Mouse (Mus musculus) cerebellum, adult 18-20 months (tissue): ENCODE data around the gene Mfap3.

ENCODE experiments used
- DNase-seq, 2 experiments: peaks; one replicate each; pipeline ENCODE4 v3.0.0; 2021

Gene Mfap3

DNA sequence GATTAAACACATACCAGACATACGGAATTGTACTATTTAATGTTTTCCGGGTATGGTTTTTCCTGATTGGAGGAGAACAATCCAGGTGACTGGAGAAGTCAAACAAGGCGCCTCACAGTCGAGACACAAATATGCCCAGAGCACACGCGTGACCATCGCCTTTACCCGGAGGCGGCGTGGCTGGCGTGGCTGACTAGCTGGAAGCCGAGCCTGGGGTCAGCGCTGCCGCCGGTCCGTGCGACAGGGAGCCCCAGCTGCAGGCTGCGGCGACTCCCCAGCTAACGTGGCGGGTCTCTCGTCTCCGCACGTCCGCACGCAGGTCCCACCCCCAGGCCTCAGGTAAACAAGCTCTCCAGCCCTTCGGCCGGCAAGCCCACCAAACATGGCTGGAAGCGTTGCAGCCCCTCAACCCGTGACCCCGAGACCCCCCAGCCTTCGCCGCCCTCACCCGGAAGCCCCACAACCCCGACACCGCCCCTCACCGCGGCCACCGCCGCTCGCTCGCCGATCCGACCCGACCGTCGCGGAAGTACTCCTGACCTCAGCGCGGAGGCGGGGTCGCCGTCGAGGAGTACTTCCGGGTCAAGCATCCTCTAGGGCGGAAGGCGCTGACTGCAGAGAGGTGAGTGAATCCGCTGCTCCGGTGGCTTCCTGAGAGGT lies at the start of gene Mfap3, which contains the start of gene Fam114a2:
TSS of gene Mfap3 (plus strand) at position 574 of the 660 bp plus-strand sequence.
TSS of gene Fam114a2 (minus strand) at position 527 of the 660 bp plus-strand sequence.
- peak; percentile 92 to 93 for DNase-seq

DNA sequence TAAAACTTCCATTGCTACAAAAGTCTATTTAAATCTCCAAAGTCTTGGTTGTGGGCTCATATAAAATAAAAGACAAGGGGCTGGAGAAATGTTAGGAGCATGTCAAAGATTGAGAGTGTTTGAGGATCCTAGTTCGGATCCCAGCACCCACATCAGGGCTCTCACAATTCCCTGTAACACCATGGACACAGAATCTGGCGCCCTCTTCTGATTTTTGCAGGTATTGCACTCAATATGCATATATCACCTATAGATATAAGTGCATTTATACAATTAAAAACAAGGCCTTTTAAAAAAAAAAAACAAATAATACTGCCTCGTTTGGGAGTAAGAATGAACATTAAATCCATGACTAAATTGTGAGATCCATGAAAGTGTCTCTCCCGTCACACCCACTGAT lies 49.8 kb upstream of the Mfap3 start:
- DNase-seq = no peak

DNA sequence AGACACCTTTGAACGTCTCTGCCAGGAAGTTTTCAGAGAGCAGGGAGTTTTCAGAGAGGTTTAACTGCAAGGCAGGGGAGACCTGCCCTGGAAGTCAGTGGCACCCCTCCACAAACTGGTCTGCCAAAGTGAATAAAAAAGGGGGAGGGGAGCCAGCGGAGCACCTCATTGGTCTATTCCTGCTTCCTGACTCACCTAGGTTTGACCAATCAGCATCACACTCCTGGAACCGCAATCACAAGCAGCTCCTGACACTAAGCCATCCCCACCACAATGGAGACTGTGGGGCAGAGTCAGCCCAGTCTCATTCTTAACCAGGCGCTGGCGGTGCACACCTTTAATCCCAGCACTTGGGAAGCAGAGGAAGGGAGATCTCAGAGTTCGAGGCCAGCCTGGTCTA lies 48.4 kb upstream of the Mfap3 start:
- DNase-seq = no peak

DNA sequence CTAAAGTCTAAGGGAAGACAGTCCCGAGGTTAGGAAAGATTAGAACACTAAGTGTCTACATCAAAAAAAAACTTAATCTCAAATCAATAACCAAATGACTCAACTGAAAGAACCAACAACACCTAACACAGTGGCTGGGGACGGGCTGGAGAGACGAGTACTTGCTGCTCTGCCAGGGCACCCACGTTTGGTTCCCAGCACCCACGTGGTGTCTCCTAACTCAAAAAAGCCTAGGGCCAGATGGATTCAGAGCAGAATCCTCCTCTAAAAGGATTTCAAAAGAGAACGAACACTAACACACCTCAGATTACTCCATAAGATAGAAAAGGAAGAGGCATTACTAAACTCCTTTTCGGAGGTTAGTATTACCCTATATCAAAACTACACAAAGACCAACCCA lies 47.5 kb upstream of the Mfap3 start:
- DNase-seq = no peak

DNA sequence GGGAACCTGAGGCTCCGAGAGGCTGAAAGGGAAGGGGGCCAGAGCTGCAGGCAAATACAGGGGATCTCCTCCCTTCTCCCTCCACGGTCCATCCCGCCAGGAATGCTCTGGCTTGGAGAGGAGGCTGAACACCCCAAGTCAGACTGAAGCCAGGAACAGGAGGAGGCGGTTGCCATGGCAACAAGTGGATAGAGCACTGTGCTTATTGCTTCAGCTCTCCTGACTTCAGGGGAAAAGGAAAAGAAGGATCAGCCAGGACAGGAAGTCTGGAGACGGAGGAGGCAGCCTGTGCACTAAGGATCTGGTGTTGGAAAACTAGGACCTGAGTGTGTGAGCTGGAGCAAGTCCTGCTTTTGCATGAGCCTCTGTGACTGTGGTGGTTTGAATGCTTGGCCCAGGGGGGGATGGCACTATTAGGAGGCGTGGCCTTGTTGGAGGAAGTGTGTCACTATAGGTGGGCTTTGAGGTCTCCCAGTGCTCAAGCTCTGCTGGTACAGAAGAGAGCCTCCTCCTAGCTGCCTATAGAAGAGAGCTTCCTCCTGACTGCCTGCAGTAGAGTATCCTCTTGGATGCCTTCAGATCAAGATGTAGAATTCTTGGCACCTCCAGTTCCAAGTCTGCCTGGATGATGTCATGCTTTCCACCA lies 44.0 kb upstream of the Mfap3 start:
- DNase-seq = no peak

DNA sequence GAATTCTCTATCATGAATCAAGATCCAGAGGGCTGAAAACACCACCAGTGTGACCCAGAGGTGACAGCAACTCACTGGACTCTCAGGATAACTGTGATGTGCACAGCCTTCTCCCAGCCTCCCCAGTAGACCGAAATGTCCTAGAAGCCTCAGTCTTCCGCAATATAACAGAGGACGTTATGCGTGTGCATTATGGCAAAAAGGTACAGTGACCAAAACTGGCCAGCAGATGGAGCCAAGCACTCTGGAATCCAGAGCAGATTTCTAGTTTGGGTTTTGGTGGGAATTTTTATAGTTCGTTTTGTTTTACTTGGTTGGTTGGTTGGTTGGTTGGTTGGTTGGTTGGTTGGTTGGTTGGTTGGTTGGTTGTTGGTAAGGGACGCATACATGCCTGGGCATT lies 43.3 kb upstream of the Mfap3 start:
- DNase-seq = peak; percentile 45 to 54

DNA sequence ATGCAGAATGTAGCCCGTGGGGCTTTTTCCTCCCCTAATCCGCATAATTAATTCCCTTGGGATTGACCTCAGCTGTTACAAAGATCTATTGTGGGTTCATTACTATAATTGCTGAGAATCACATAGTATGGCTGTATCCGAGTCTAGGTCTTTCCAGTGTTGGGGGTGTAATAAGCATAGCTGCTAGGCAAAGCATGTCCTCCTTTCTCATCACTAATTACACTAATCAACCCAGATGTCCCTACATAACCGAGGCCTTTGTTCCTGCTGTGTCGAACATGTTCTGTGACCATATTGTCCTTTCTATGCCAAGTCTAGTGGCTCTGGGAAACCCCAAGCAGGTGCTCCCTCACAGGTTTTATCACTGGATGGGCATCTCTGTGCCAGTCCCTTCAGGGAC lies 40.4 kb upstream of the Mfap3 start:
- DNase-seq = no peak

DNA sequence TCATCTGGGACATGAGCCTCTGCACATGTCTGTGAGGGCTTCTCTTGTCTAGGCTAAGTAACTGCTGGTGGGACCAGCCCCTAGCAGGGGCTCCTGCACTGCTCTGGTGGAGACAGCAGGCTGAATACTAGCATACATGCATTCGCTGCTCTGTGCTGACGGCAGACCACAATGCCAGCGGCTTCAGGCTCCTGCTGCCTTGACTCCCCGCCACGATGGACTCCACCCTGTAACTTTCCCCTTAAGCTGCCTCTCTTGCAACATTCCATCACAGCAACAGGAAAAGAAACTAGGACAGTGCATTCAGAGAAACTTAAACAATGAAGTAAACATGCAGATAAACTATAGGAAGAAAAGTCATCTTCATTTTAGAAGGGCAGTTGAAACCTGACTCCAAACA lies 30.0 kb upstream of the Mfap3 start:
- no peak for DNase-seq

DNA sequence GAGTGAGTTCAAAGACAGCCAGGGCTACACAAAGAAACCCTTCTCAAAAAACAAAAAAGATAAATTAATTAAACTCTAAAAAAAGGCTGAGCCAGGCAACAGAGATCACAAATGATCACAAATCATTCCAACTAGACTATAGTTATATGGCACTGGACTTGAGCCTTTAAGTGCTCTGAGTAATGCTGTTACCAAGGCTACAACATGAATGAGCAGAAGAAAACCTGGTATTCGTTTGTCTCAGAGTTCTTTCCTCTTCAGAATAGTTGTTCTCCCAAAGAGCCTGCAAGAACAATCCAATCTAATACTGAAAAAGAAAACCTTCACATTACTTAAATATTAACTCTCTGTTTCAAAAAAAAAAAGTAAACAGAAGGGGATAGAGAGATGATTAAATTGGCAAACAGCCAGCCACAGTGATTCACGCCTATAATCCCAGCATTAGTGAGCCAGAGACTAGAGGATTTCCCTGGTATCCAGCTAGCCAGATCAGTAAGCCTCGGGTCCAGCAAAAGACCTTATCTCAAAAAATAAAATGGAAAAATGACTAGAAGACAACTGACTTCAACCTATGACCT lies 21.9 kb upstream of the Mfap3 start:
- DNase-seq = no peak

DNA sequence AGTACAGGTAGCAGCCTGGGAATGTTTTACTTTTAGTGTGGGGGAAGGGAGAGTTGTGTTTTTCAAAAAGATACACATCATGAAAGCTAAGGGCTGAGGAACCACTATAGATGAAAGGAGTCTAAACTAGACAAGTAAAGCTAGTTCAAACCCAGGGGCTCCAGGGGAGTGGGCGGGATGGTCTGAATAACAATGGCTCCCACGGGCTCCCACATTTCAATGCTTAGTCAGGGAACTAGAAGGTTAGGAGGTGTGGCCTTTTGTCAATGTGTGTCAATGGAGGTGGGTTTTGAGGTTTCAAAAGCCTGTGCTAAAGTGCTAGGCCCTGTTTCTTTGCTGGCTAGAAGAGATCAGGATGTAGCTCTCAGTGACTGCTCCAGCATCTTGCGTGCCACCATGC lies 20.8 kb upstream of the Mfap3 start:
- DNase-seq = no peak

DNA sequence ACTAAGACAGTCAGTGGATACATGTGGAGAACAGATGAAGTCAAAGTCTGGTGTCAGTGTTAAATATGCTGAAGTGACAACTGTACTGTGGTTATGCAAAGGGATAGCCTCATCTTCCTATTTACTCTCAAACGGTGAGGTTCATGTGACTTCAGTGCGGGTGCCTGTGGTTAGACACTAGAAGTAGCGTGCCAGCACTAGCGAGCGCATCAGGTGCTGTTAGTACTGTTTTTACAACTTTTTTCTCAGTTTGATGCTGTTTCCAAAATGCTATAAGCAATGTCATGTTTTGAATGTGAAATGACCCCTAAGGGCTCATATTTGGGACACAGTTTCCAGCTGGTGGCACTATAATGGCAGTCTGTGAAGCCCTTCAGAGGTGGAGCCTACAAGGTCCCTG lies 20.2 kb upstream of the Mfap3 start:
- DNase-seq = no peak

DNA sequence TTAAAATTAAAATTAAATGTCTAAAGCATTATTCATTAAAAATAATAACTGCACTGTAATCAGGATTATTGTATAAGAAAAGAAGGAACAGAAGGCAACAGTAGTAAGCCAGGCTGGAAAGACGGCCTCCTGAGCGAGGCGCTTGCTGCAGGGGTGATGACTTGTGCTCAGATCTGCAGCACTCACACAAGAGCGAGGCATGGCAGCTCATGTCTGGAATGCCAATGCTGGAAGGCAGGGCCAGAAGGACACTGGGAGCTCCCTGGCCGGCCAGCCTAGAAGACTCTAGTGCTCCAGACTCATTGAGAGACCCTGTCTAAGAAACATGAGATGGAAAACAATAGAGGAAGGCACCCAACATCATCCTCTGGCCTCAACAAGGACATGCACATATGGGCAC lies 15.3 kb upstream of the Mfap3 start:
- DNase-seq = no peak

DNA sequence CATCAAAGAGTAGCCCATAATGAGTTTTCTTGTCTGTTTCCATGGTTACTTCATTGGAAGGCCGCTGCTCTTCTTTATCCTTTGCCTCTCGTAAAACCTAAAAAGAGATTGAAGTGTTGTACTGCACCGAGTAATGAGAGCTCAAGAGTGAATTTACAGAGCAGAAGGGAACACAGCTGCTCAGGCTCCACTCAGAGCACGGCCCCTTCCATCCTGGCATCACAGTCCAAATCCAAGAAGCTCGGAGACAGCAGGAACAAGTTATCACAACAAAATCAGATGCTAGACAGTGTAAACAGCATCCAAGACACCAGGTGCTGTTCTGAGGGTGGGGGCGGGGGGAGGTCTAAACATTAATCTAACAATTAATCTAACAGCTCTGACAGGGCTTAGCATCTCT lies 11.6 kb upstream of the Mfap3 start:
- DNase-seq = no peak

DNA sequence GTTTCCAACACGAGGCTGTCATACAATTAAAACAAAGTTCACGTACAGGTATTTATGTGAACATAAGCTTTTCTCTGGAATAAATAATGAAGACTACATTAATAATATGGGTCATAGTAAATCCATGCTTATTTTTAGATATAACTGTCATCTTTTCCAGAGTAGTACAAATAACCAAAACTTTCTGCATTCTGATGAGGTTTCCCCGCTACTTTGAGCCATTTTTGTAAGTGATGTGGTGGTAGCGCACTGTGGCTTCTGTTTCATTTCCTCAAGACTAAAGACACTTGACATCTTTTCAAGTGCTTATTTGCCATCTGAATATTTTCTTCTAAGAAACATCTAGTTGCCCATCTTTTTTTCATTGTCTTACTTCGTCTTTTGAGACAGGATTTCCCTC lies 3.2 kb upstream of the Mfap3 start:
- DNase-seq = no peak

DNA sequence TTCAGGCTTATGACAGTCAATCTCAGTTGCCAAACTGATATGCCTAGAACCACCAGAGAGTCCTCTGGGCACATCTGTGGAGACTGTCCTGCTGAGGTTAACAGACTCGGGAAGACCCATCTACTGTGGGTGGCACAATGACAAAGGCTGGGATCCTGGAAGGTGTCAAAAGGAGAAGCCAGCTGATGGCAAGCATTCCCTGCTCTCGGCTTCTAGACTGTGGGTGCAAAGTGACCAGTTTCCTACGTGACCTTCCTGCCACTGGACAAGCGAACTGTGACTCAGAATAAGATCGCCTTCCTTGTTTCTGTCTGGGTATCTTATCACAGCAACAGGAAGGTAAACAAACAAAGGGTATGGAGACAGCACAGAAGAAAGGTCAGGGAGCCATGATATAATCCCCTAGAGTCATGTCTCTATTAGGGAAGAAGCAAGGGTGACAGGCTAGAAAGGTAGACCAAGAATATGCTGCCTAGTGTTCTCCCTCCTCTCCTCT lies 1.5 kb upstream of the Mfap3 start:
- no peak for DNase-seq

DNA sequence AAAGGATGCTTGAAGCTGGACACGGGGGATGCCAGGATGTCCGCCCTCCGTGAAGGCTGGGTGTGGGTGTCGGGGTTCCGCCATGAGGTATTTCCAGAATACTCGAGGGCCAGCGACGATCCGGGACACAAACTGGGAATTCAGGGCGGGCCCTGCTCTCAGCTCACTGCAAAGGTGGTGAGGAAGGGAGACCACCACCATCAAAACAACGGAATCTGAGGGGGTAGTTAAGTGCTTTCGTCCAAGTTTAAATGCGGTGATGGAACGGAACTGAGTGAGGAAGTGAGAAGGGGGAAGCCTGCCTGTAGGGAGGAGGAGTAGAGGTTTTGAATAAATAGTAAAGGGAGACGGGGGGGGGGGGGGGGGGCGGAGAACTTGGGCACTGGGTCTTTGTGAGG lies 286 bp downstream of the Mfap3 start:
- DNase-seq = no peak

DNA sequence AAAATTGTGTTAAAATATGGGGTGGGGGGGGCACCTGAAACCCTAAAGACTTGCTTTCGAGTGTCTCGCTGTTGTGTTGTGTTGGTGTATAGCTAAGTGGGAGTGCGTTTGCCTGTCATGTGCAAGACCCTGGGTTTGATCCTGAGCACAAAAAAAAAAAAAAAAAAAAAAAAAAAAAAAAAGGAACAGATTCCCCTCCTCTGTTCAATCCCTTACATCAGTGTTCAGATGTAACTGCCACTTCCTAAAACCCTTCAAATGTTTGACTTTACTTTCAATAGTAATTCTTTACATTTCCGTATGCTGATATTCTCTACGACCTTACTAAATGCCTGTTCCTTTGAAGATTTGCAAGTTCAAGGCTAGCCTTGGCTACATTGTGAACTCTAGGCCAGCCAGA lies 840 bp downstream of the Mfap3 start:
- DNase-seq = no peak

DNA sequence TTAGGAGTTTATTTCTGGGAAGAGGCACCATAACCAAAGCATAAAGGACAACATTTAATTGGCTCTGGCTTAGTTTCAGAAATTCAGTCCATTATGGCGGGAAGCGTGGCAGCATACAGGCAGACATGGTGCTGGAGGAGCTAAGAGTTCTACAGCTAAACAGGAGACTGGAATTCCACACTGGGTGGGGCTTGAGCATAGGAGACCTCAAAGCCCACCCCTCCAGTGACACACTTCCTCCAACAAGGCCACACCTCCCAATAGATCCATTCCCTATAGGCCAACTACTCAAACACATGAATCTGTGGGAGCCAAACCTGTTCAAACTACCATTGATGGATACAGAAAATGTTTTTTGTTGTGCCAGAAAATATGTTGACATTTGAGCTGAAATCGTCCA lies 2.7 kb downstream of the Mfap3 start:
- no peak for DNase-seq

DNA sequence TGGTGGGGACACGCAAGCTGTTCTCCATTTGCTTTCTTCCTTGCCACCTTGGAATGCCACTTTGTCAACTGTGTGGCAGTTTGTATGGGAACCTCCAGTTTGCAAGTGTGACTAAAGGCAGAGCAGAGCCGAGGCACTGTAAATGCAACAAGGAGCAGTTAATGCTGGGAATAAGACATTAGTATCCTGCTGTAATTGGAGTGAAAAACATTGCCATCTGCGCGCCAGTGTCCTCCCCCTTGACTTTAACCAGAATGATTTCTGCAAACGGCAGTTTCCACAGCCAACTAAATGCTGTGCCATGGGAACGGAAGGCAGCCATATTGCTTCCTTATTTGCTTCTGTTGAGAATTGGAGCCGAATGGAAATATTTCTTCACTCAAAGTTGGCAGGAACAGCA lies 3.6 kb downstream of the Mfap3 start:
- peak; percentile 6 to 9 for DNase-seq

DNA sequence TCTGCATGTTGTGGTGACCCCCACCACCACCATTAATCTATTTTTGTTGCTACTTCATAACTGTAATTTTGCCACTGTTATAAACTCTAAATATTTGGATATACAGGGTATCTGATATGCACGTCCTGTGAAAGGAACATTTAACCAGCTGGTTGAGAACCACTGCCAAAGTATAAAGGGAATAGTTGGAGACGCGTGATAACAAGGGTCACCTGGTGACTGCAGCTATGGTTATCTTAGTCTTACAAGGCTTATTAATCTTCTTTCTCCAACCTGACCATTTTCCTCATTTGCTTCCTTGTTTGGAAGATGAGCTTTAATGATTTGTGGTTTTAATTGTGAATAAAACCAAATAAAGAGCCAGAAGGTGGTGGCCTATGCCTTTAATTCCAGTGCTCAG lies 5.0 kb downstream of the Mfap3 start:
- no peak for DNase-seq

DNA sequence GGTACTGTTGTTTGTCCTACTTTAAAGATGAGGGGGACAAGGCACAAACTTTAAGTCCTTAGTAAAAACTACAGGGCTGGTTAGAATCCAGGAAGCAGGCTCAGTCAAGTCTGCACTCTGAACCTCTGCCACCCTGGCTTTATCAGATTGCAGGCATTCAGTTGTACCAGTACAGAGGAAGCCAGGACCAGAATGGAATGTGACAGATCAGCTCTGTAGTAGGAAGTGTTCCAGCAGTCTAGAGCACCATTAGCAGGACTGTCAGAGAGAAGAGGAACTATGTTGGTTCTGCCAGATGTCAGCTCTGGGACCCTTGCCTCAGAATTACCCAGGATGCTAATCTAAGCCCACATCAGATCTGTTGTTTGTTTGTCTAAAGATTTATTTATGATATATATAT lies 6.1 kb downstream of the Mfap3 start:
- no peak for DNase-seq

DNA sequence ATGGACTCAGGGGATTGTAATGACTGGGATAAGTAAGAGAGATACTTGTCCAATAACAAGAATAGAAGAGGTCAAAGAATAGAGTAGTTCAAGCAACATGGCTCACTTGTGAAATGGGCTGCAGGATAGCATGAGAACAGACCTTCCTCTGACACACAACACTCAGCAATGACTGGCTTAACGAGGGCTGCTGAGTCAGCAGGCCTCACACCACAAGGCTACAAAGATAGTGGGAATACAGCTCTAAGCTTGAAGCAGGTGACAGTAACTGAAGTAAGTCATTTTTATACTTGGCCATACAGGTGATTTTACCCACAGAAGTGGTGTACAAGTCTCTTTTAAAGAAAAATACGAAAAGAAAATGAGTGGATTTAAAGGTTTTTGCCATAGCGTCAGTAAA lies 7.4 kb downstream of the Mfap3 start:
- no peak for DNase-seq

DNA sequence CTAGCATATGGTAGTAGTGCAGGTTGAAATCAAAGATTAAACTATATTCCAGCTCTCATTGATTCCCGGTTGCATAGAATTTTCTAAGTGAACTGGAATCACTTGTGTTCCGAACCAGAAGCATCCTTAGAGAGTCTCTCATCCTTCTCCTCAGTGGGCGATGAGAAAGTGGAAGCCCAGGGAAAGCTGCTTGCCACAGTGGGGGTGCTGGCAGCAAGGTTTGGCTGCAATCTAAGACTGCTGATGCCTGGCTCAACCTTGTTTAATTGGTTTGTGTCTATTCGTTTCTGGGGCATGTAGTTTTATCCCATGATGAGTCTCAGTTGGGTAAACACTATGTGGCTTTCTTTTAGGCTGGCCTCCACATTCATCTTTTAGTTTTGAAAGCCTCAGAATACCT lies 9.0 kb downstream of the Mfap3 start:
- peak; percentile 20 to 43 for DNase-seq

DNA sequence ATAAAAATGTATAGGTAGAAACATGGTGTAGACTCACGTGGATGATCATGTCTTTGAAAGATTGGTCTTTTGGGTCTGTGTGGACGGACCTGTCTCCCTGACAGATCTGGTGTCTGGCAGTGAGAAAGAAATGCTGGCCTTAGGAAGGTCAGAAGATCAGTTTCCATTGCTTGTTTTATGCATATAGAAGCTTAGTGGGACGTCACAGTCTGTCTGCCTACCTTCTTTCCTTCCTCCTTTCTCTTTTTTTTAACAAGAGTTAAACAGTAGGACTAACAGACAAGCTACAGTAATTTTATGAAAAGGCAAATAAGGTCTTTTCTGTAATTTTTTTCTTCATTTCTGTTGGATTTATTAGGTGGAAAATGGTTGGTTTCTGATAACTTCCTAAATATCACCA lies 10.6 kb downstream of the Mfap3 start:
- no peak for DNase-seq
